Mouse (Mus musculus): ENCODE measurements around the gene Cyp4f39. TPM values are rescaled to one million over a fixed set of nuclear protein-coding genes. Genes with fewer than 3 reads are reported as not detected.

Cyp4f39 gene
- total and polyA plus RNA-seq, 3 experiments: not detected

DNA sequence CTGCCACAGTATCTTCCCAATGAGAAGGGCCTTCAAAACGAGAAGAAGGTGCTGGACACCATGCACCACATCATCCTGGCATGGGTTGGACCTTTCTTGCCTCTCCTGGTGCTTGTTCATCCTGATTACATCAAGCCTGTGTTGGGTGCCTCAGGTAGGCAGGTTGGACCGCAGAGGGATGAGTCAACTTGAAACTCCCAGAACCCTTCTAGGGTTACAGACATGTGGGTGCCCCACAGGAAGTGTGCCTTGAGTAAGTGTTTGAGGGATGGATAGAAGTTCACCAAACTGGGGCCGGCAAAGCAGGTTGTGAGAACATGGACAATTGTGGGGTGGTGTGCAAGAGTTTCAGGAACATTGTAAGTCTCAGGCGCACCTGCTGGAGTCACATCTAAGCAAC, 18.3 kb downstream of the Cyp4f39 start:
- no peaks in the 10 kb centered on the region for H3K9me3 ChIP-seq (replicated peaks; ENCODE audit: insufficient read depth, low read length)
- H3K4me3 ChIP-seq (ENCODE audit: control insufficient read depth in 1 of 2, insufficient read depth in 1 of 2, low read depth in 2 of 2, low read length in 2 of 2): no peak overlapping the region
- no peaks in the 10 kb centered on the region for H3K79me2 ChIP-seq (ENCODE audit: control insufficient read depth, insufficient read depth, low read length, poor library complexity)
- DNase-seq (ENCODE audit: low read depth, low spot score): no peak
- no peaks in the 10 kb centered on the region for H3K36me3 ChIP-seq (ENCODE audit: control insufficient read depth in 1 of 2, insufficient read depth in 2 of 2, low read length in 2 of 2)
- H3K27ac ChIP-seq (ENCODE audit: control insufficient read depth, low read depth, low read length): no peak overlapping the region
- H3K4me1 ChIP-seq (ENCODE audit: control insufficient read depth in 1 of 2, insufficient read depth in 2 of 2, low read length in 2 of 2): no peaks in the 10 kb centered on the region
- no peak for TF ChIP-seq RAD21 (IDR thresholded peaks at IDR 0.05; ENCODE audit: low read depth, low read length)
- no peak for TF ChIP-seq BHLHE40 (IDR thresholded peaks at IDR 0.05; ENCODE audit: borderline replicate concordance, low read depth, low read length)
- H3K27me3 ChIP-seq (ENCODE audit: control insufficient read depth in 1 of 2, insufficient read depth in 2 of 2, low read length in 2 of 2): peaks cover 0 to 7% of the 10 kb centered on the region in 2 experiments; a peak in 2 of 4 replicates
- no peak overlapping the region for H3K9ac ChIP-seq (ENCODE audit: control insufficient read depth, low read depth, low read length, poor library complexity, severe bottlenecking)

DNA sequence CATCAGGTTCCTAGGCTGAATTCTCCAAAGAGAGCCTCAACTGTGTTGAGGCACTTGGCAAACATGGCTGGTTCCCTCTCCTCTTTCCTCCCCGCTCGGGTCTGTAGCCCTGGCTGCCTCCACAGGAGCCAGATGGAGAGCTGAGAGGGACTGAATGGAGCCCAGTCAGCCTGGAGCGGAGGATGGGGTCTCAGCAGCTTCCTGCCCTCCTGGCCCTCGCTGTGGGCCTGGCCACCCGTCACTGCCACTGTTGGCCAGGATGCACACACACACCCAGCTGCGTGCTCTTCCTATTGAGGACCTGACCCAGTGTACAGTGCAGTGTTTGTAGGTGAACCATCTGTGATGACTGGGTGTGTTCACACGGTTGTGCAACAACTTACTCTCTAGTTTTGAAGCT, 19.7 kb downstream of the Cyp4f39 start:
- no peaks in the 10 kb centered on the region for H3K4me1 ChIP-seq (ENCODE audit: control insufficient read depth in 1 of 2, insufficient read depth in 2 of 2, low read length in 2 of 2)
- DNase-seq (ENCODE audit: low read depth, low spot score): no peak
- H3K79me2 ChIP-seq (ENCODE audit: control insufficient read depth, insufficient read depth, low read length, poor library complexity): no peaks in the 10 kb centered on the region
- no peaks in the 10 kb centered on the region for H3K9me3 ChIP-seq (replicated peaks; ENCODE audit: insufficient read depth, low read length)
- TF ChIP-seq CTCF (IDR thresholded peaks at IDR 0.05 in 2 of 3, conservative IDR thresholded peaks at IDR 0.05 in 1 of 3; ENCODE audit: control insufficient read depth in 1 of 3, insufficient read depth in 1 of 3, low read depth in 2 of 3, low read length in 3 of 3, poor library complexity in 1 of 3, severe bottlenecking in 1 of 3) (no peak), MAZ (IDR thresholded peaks at IDR 0.05; ENCODE audit: low read depth, low read length) (no peak), TBP (IDR thresholded peaks at IDR 0.05; ENCODE audit: low read depth, low read length) (no peak), KAT2A (conservative IDR thresholded peaks at IDR 0.05; ENCODE audit: low read depth, low read length) (no peak), MXI1 (IDR thresholded peaks at IDR 0.05; ENCODE audit: low read depth, low read length) (no peak), BHLHE40 (IDR thresholded peaks at IDR 0.05; ENCODE audit: borderline replicate concordance, low read depth, low read length) (no peak), UBTF (IDR thresholded peaks at IDR 0.05; ENCODE audit: borderline replicate concordance, insufficient read depth, low read depth, low read length) (no peak), ZKSCAN1 (IDR thresholded peaks at IDR 0.05; ENCODE audit: low read depth, low read length) (no peak), ZC3H11A (IDR thresholded peaks at IDR 0.05; ENCODE audit: low read depth, low read length) (no peak), MAFK (IDR thresholded peaks at IDR 0.05; ENCODE audit: borderline replicate concordance, low read depth, low read length) (no peak), POLR2AphosphoS2 (IDR thresholded peaks at IDR 0.05; ENCODE audit: low read length) (no peak), CHD2 (IDR thresholded peaks at IDR 0.05; ENCODE audit: low read length) (no peak), NRF1 (IDR thresholded peaks at IDR 0.05; ENCODE audit: insufficient read depth, low read depth, low read length, poor library complexity, severe bottlenecking) (no peak), NELFE (IDR thresholded peaks at IDR 0.05; ENCODE audit: low read depth, low read length) (no peak), EP300 (IDR thresholded peaks at IDR 0.05; ENCODE audit: low read depth in 1 of 2, low read length in 2 of 2) (no peak), GABPA (IDR thresholded peaks at IDR 0.05; ENCODE audit: low read depth, low read length) (no peak), ELF1 (IDR thresholded peaks at IDR 0.05; ENCODE audit: low read depth, low read length) (no peak), ZNF384 (IDR thresholded peaks at IDR 0.05; ENCODE audit: low read depth, low read length) (no peak), JUND (IDR thresholded peaks at IDR 0.05; ENCODE audit: low read depth, low read length) (no peak), USF1 (IDR thresholded peaks at IDR 0.05; ENCODE audit: low read depth, low read length) (no peak)
- no peaks in the 10 kb centered on the region for H3K36me3 ChIP-seq (ENCODE audit: control insufficient read depth in 1 of 2, insufficient read depth in 2 of 2, low read length in 2 of 2)
- H3K4me3 ChIP-seq (ENCODE audit: control insufficient read depth in 1 of 2, insufficient read depth in 1 of 2, low read depth in 2 of 2, low read length in 2 of 2): no peak overlapping the region
- no peak overlapping the region for H3K9ac ChIP-seq (ENCODE audit: control insufficient read depth, low read depth, low read length, poor library complexity, severe bottlenecking)
- H3K27ac ChIP-seq (ENCODE audit: control insufficient read depth, low read depth, low read length): no peak overlapping the region
- peaks cover 0 to 7% of the 10 kb centered on the region in 2 experiments; a peak in 2 of 4 replicates for H3K27me3 ChIP-seq (ENCODE audit: control insufficient read depth in 1 of 2, insufficient read depth in 2 of 2, low read length in 2 of 2)

Measured in MEL (cell line).